Mouse (Mus musculus): ENCODE results near the gene Clptm1. TPM values are rescaled to one million over a fixed set of nuclear protein-coding genes. Genes with fewer than 3 reads are reported as not detected.

Clptm1 gene
- polyA plus RNA-seq, 1 experiment from 2014 or later, result 154 TPM

DNA sequence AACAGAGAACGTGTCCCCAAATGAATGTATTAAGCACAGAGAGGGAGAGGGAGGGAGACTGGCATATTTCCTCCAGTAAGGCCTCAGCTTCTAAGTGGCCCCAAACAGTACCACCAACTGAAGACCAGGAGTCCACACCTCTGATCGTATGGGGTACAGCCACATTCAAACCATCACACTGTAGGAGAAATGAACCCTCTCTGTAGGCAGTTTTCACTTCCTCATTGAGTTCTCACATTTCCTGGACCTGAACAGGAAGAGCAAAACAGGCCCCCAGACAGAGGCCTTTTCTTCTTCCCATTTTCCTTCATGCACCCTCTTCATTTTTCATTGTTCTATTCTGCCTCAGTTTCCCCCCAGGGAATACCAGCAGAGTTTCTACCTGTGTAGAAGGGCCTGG is 2.6 kb upstream of the Clptm1 start:
- ChIA-PET CTCF (interaction anchor here (5.8 kb wide), 1 partner anchor 34 kb away, joined by 120 read pairs; the partner anchor contains the start of gene Apoe), POLR2A (no interaction called here)
- DNase-seq (ENCODE audit: low read depth, low spot score) (no peak), ATAC-seq (no peak)
- H3K27me3 ChIP-seq, result no peaks in the 10 kb centered on the region
- in situ Hi-C loops (cut with MboI; ENCODE audit: low pct_unique_long_range_greater_than_20kb), result loop anchor here (5.0 kb wide), 1 partner anchor 45 kb away; no protein-coding TSS in a partner anchor
- no peak for TF ChIP-seq CTCF (IDR thresholded peaks at IDR 0.05)

DNA sequence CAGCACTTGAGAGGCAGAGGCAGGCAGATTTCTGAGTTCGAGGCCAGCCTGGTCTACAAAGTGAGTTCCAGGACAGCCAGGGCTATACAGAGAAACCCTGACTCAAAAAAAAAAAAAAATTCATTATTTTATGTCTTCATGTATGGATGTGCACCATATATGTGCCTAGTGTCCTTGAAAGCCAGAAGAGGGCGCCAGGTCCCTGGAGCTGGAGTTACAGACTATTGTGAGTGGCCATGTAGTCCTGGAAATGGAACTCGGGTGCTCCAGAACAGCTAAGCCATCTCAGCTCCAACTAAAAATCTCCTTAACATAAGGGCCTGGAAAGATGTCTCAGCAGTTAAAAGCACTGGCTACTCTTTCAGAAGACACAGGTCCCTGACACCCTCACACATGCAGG is 1.9 kb upstream of the Clptm1 start:
- ATAC-seq (no peak), DNase-seq (ENCODE audit: low read depth, low spot score) (no peak)
- no peaks in the 10 kb centered on the region for H3K27me3 ChIP-seq
- CTCF ChIA-PET, result interaction anchor here (1.0 to 5.8 kb wide), 3 partner anchors 26 to 49 kb away, joined by 3 to 120 read pairs (median 4); partner anchors contain the start of genes Apoc1 and Apoe
- in situ Hi-C loops (cut with MboI; ENCODE audit: low pct_unique_long_range_greater_than_20kb), result loop anchor here (5.0 kb wide), 1 partner anchor 46 kb away; no protein-coding TSS in a partner anchor
- TF ChIP-seq CTCF (IDR thresholded peaks at IDR 0.05), result peak; percentile 39
- POLR2A ChIA-PET, result interaction anchor here (1.1 kb wide), 1 partner anchor 48 kb away, joined by 3 read pairs; the partner anchor contains the start of gene Tomm40

DNA sequence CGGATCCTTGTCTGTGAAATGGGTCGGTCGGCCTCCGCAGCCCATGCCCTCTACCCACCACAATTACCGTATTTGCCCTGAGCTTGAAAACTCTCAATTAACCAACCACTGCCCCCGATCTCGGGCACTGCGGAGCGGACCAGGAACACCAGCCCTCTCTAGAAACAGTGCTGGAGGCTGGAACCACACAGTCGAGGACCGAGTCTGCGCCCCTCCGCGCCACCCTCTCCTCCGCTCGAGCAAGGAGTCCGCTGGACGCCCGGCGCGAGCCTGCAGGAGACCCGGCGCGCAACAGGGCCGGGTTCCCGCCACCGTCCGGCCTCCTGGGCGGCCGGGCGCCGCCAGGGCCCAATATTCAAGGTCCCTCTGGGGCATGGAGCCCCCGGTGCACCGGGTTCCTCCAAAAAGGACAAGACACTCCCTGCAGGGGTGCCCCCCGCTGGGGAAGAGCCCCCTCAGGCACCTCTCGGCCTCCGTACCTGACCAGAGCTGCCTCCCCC is 328 bp downstream of the Clptm1 start:
- DNase-seq (ENCODE audit: low read depth, low spot score) (no peak), ATAC-seq (no peak)
- ChIA-PET CTCF (interaction anchor here (1.4 to 5.8 kb wide), 2 partner anchors 36 to 37 kb away, joined by 4 to 120 read pairs; partner anchors contain the start of gene Apoe), POLR2A (interaction anchor here (1.1 to 1.4 kb wide), 3 partner anchors 8 to 35 kb away, joined by 3 to 4 read pairs (median 3); partner anchors contain the start of gene Relb)
- no peak for TF ChIP-seq CTCF (IDR thresholded peaks at IDR 0.05)
- H3K27me3 ChIP-seq, result no peaks in the 10 kb centered on the region
- in situ Hi-C loops (cut with MboI; ENCODE audit: low pct_unique_long_range_greater_than_20kb), result no loop called here

DNA sequence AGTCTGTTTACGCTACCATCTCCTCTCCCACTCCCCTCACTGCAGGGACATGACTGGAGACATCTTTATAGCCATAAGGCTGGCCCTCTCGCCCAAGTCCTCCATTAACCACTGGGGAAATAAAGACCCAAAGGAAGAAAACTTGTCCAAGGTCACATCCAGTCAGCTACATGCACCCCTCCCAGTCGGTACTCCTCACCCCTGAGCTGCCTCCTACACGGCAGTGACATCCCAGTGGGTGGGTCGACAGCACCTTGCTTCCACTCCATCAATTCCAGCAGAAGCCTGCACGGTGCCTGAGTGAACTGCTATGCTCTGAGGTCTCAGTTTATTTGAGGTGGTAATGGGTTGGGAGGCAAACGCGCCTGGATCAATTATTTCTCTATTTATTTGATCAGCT is 893 bp downstream of the Clptm1 start:
- ATAC-seq (no peak), DNase-seq (ENCODE audit: low read depth, low spot score) (no peak)
- POLR2A ChIA-PET, result interaction anchor here (1.1 to 1.4 kb wide), 2 partner anchors 20 to 34 kb away, joined by 3 read pairs; partner anchors contain the start of gene Relb
- TF ChIP-seq CTCF (IDR thresholded peaks at IDR 0.05), result no peak
- in situ Hi-C loops (cut with MboI; ENCODE audit: low pct_unique_long_range_greater_than_20kb), result no loop called here
- CTCF ChIA-PET, result interaction anchor here (1.1 to 1.4 kb wide), 2 partner anchors 21 to 37 kb away, joined by 3 to 4 read pairs; no protein-coding TSS in a partner anchor
- no peaks in the 10 kb centered on the region for H3K27me3 ChIP-seq

DNA sequence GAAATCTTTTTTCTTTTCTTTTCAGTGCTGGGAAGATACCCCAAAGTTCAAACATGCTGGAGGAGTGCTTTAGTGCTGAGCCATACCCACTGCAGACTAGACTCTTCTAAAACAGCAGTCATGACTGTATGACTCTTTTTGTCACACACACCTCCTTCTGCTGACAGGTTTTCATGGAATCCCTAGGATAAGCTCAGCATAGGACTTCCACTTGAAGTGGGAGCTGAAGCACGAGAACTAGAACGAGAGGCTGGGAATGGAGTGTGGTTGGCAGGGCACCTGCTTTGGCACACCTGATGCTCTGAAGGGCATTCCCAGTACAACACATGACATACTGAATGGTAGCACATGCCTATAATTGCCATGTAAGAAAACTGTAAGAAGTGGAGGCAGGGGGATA is 12.2 kb downstream of the Clptm1 start:
- ATAC-seq, result no peak
- in situ Hi-C loops (cut with MboI; ENCODE audit: low pct_unique_long_range_greater_than_20kb), result no loop called here
- H3K27me3 ChIP-seq, result no peaks in the 10 kb centered on the region
- ChIA-PET POLR2A (no interaction called here), CTCF (no interaction called here)
- DNase-seq (ENCODE audit: low read depth, low spot score), result no peak
- no peak for TF ChIP-seq CTCF (IDR thresholded peaks at IDR 0.05)

DNA sequence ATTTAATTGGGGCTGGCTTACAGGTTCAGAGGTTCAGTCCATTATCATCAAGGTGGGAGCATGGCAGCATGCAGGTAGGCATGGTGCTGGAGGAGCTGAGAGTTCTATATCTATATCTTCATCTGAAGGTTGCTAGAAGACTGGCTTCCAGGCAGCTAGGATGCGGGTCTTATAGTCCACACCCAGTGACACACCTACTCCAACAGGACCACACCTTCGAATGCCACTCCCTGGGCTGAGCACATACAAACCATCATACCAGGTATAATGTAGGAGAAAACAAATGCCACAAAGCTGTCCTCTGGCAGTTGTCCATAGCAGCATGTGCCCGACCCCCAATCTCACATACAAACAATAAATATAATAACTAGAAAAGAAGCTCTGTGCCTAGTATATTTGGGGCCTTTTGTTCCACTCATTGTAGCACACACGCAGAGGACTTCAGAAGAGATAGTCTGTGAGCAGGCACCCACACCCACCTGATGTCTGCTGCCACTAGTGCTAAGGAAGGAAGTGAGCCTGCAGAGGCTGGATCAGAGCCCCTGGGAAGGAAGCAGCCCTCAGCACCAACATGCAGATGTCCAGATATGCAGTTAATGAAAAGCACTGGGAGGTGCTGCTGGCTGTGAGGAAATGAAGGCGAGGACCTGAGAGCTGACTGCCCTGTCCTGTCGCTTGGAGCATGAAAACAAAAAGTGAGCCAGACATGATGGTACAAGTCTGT is 13.6 kb downstream of the Clptm1 start:
- ATAC-seq (no peak), DNase-seq (ENCODE audit: low read depth, low spot score) (no peak)
- no peaks in the 10 kb centered on the region for H3K27me3 ChIP-seq
- in situ Hi-C loops (cut with MboI; ENCODE audit: low pct_unique_long_range_greater_than_20kb), result no loop called here
- CTCF ChIA-PET, result no interaction called here
- TF ChIP-seq CTCF (IDR thresholded peaks at IDR 0.05), result no peak
- POLR2A ChIA-PET, result no interaction called here

DNA sequence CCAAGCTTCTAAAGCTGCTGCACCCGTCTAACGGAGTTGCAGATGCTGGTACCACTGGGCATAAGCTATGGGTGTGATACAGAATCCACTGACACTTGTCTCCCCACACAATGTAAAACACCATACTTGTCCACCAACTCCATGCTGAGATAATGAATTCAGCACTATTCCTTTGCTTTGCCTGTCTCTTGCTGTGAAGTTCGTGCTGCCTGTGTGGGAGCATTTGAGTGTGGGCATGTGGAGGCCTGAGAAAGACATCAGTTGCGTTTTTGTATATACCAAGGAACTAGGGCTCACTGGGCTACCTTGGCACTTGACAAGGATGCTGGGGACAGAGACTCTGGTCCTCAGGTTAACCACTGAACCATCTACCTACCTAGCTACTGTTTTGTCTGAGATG is 23.6 kb downstream of the Clptm1 start:
- no peak for TF ChIP-seq CTCF (IDR thresholded peaks at IDR 0.05)
- no peaks in the 10 kb centered on the region for H3K27me3 ChIP-seq
- DNase-seq (ENCODE audit: low read depth, low spot score) (no peak), ATAC-seq (no peak)
- POLR2A ChIA-PET, result no interaction called here
- in situ Hi-C loops (cut with MboI; ENCODE audit: low pct_unique_long_range_greater_than_20kb), result no loop called here
- CTCF ChIA-PET, result interaction anchor here (1.5 kb wide), 1 partner anchor 9 kb away, joined by 5 read pairs; no protein-coding TSS in a partner anchor

DNA sequence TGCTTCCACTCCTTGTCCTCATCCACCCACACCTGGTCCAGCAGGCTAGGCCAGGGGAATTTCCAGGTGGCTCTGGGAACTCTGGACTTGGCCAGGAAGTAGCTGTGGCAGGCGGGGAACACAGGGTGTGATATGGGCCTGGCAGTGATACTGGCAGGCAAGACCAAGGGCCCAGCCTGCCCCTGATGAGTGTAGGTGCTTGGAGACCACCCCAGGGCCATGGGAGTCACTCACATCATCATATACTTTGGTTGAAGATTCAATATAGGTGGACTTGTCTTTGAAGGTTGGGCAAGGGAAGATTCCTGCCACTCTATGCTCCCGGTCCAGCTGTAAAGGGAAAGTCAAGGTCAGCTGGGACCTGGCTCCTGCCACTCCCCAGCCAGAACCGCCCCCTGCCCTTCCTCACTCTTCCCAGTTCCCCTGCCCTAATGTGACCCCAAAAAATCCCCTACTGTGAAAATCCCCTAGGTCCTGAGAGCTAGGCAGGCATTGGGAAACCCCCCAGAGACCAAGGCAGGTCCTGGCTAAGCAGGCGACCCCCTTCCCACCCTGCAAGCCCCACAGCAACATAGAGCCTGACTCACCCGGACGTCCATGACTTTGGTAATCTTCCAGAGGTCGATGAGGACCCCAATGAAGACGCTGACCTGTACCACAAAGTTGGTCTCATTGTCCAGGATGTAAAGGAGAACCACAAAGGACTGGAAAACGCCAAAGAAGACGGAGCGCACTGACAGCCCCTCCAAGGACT is 29.6 kb downstream of the Clptm1 start:
- ChIA-PET CTCF (interaction anchor here (1.0 to 1.7 kb wide), 4 partner anchors 8 to 45 kb away, joined by 3 to 5 read pairs (median 4); no protein-coding TSS in a partner anchor), POLR2A (no interaction called here)
- TF ChIP-seq CTCF (IDR thresholded peaks at IDR 0.05), result no peak
- H3K27me3 ChIP-seq, result no peaks in the 10 kb centered on the region
- in situ Hi-C loops (cut with MboI; ENCODE audit: low pct_unique_long_range_greater_than_20kb), result no loop called here
- no peak for DNase-seq (ENCODE audit: low read depth, low spot score)
- no peak for ATAC-seq

DNA sequence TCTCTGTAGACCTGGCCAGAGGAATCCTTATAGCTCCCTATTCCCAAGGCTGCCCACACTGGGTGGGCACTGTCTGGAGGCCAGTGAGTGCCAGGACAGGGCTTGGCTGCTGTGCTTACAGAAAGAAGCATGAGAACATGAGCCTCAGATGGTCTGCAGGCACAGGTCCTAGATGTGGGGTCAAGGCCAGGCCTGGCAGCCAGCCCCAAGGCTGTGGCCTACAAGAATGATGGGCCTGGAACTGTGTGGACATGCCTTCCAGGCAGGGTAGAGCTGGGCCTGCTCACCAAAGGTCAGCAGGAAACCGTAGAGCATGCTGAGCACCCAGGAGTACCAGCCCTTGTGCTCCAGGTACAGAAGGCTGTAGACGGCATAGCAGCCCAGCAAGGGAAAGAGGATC is 30.2 kb downstream of the Clptm1 start:
- CTCF ChIA-PET, result interaction anchor here (1.6 to 1.7 kb wide), 2 partner anchors 9 to 45 kb away, joined by 5 read pairs; no protein-coding TSS in a partner anchor
- no peak for TF ChIP-seq CTCF (IDR thresholded peaks at IDR 0.05)
- POLR2A ChIA-PET, result no interaction called here
- ATAC-seq (no peak), DNase-seq (ENCODE audit: low read depth, low spot score) (no peak)
- in situ Hi-C loops (cut with MboI; ENCODE audit: low pct_unique_long_range_greater_than_20kb), result no loop called here
- H3K27me3 ChIP-seq, result no peaks in the 10 kb centered on the region

DNA sequence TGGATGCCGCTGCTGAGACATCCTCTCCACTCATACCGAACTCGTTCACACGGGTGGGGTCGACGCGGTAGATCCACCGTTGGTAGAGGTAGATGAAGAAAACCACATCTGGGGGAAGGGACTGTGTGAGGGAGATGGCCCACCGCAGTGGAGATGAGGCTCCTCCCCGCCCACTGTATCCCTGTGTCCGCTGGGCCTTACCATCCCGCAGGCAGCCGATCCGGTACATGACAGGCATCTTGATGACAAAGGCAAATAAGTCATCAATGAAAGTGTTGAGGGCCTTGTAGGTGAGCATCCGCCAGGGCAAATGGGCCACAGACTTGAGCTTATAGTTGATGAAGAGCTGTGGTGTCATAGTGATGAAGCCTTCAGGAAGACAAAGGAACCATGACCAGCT is 31.0 kb downstream of the Clptm1 start:
- ChIA-PET POLR2A (no interaction called here), CTCF (interaction anchor here (1.6 to 1.7 kb wide), 2 partner anchors 10 to 44 kb away, joined by 5 read pairs; no protein-coding TSS in a partner anchor)
- DNase-seq (ENCODE audit: low read depth, low spot score) (no peak), ATAC-seq (no peak)
- no peak for TF ChIP-seq CTCF (IDR thresholded peaks at IDR 0.05)
- in situ Hi-C loops (cut with MboI; ENCODE audit: low pct_unique_long_range_greater_than_20kb), result no loop called here
- no peaks in the 10 kb centered on the region for H3K27me3 ChIP-seq
